Mouse (Mus musculus) forebrain, embryonic 16.5 days (tissue): ENCODE data around the gene Itpk1. TPM values are rescaled to one million over a fixed set of nuclear protein-coding genes. Genes with fewer than 3 reads are reported as not detected.
A peak's percentile ranks its signal among the peaks of the same experiment; 100 is the strongest.

Source experiments
- ATAC-seq: fragments of 200-750 bp; cut with Nextera tagmentation; 2 replicates; pipeline ENCODE4 v1.8.0; 2017; ENCODE audit warnings: mild to moderate bottlenecking, moderate library complexity
- H3K27ac ChIP-seq: fragments of 300-500 bp; sonication (generic); 2 replicates; pipeline ENCODE4 v1.5.1; 2014; ENCODE audit warnings: low read length, control low read depth
- H3K27me3 ChIP-seq: fragments of 300-500 bp; sonication (generic); replicated peaks from 2 replicates; pipeline ENCODE4 v1.6.1; 2014; ENCODE audit warnings: low read length; ENCODE audit not compliant: control insufficient read depth, insufficient read depth
- H3K36me3 ChIP-seq: fragments of 300-500 bp; sonication (generic); 2 replicates; pipeline ENCODE4 v1.6.1; 2014; ENCODE audit not compliant: control insufficient read depth, insufficient read depth
- H3K4me1 ChIP-seq: fragments of 300-500 bp; sonication (generic); replicated peaks from 2 replicates; pipeline ENCODE4 v1.6.1; 2014; ENCODE audit warnings: low read length; ENCODE audit not compliant: control insufficient read depth, insufficient read depth
- H3K4me2 ChIP-seq: fragments of 300-500 bp; sonication (generic); 2 replicates; pipeline ENCODE4 v1.6.1; 2014; ENCODE audit warnings: mild to moderate bottlenecking, low read length, control low read depth
- H3K4me3 ChIP-seq: fragments of 300-500 bp; sonication (generic); replicated peaks from 2 replicates; pipeline ENCODE4 v1.5.1; 2014; ENCODE audit warnings: mild to moderate bottlenecking, low read length, control low read depth
- H3K9ac ChIP-seq: fragments of 300-500 bp; sonication (generic); replicated peaks from 2 replicates; pipeline ENCODE4 v1.6.1; 2014; ENCODE audit warnings: low read depth, low read length, control low read depth
- H3K9me3 ChIP-seq: fragments of 300-500 bp; sonication (generic); 2 replicates; pipeline ENCODE4 v1.6.1; 2016; ENCODE audit warnings: low read length; ENCODE audit not compliant: control insufficient read depth
- WGBS: fragments of 180-500 bp; shearing (Covaris S2); extraction: QIAGEN DNeasy Blood & Tissue Kit; methylation state at CpG from one replicate; pipeline ENCODE4 v1.1.7; 2014; 5-methylcytosine and 5-hydroxymethylcytosine counted together
- polyA plus RNA-seq: library from polyadenylated mRNA; unstranded; fragments of >200 nt; fragmentation: Nextera tagmentation; extraction: Ambion mirVana; gene quantifications from 2 replicates; pipeline ENCODE4 v1.2.1, GENCODE M21; 2015

Gene Itpk1
- polyA plus RNA-seq, 1 experiment from 2014 or later = 68.7 TPM

DNA sequence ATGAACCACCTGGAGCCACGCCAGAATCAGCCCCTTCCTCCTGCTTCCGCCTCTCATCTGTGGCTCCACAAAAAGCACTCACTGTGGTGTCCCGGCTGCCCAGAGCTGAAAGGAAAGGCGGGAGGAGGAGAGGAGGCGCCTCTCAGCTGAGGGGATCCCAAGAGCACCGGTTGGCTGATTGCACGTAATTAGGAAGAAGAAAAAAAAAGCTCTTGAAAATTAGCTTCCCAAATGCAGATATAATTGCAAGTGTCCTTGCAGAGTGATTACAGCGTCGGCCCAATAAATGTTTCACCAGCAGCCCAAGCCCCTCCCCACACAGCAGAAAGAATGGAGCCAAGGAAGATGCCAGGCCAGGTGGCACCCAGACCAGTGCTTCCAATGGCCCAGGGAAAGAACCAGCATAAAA, 19.2 kb downstream of the Itpk1 start:
- Histone ChIP-seq H3K4me2 (peak overlapping the region; percentile 16; the same call in 1 of the 2 replicates), H3K9me3 (no peaks in the 10 kb centered on the region), H3K36me3 (no peaks in the 10 kb centered on the region), H3K27me3 (no peaks in the 10 kb centered on the region), H3K27ac (peak overlapping the region; percentile 63), H3K4me3 (no peak overlapping the region), H3K4me1 (peaks cover 42% of the 10 kb centered on the region), H3K9ac (peak overlapping the region; percentile 36; the same call in 1 of the 2 replicates)
- peak; percentile 64 for ATAC-seq
- WGBS = 7% methylated on average over 9 of the region's 9 CpGs

- Histone ChIP-seq H3K4me1 (peaks cover 48% of the 10 kb centered on the region), H3K27ac (peak overlapping the region; percentile 62), H3K36me3 (no peaks in the 10 kb centered on the region), H3K9ac (peak overlapping the region; percentile 36; the same call in 1 of the 2 replicates), H3K27me3 (no peaks in the 10 kb centered on the region), H3K4me2 (peak overlapping the region; percentile 16; the same call in 1 of the 2 replicates), H3K4me3 (no peak overlapping the region), H3K9me3 (no peaks in the 10 kb centered on the region)
- 71% methylated on average over 3 of the region's 3 CpGs for WGBS
- ATAC-seq = no peak
Measured at GRCm38 (mm10) chr12:102684720-102685386, 19.9 kb downstream of the Itpk1 start.

GRCm38 (mm10) chr12:102683979-102684378, 20.8 kb downstream of the Itpk1 start:
- Histone ChIP-seq H3K27me3 (no peaks in the 10 kb centered on the region), H3K9me3 (no peaks in the 10 kb centered on the region), H3K9ac (no peak overlapping the region), H3K4me1 (peaks cover 56% of the 10 kb centered on the region), H3K36me3 (no peaks in the 10 kb centered on the region), H3K4me3 (no peak overlapping the region), H3K27ac (peak overlapping the region; percentile 26; the same call in 1 of the 2 replicates), H3K4me2 (no peak overlapping the region)
- WGBS = 30% methylated on average over 5 of the region's 5 CpGs
- peak; percentile 56 for ATAC-seq

DNA sequence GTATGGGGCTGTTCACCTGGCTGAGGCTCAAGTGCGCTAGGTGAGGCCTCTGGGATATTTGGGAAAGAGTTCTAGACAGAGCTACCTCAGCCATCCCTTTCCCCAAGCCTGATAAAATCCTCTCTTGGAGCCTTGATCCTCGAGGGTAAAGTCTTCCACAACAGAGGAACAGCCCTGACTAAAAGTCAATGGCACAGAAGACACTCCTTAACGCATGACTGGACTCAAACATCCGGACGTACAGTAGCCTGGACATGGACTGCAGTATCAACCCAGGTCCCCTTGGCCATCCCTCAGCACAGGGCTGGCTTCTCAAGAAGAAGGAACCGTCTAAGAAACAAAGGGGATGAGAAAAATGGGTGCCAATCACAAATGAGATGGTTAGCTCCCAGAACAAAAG, 21.3 kb downstream of the Itpk1 start:
- Histone ChIP-seq H3K4me3 (no peak overlapping the region), H3K9me3 (no peaks in the 10 kb centered on the region), H3K27ac (peak overlapping the region; percentile 34; the same call in 1 of the 2 replicates), H3K27me3 (no peaks in the 10 kb centered on the region), H3K9ac (no peak overlapping the region), H3K36me3 (no peaks in the 10 kb centered on the region), H3K4me2 (no peak overlapping the region), H3K4me1 (peaks cover 62% of the 10 kb centered on the region)
- WGBS = 60% methylated on average over 6 of the region's 6 CpGs
- ATAC-seq = no peak

DNA sequence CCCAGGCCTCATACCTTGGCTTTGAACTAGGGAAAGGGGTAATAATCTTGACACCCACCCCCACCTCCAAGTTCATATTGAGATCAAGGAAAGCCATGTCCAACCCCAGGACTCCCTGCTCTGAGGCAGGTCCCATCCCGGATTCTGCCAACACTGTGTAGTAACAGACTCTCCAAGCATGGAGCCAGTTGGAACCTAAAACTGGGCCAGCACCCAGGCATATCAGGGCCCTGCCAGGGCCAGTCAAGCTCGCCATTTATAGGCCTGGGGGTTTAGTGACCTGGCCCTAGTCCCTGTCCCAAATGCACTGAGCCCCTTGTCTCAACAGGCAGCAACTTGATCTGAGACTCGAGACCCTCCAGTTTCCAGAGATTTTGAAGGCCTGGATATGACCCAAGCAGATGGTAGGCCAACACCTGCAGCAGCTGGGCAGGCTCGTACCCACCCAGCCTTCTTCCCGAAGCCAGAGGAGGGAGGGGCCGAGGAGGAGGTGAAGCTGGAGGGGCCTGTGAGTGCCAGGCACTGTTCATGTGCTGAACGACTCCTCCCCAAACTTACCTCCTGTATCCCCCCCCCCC, 21.9 kb downstream of the Itpk1 start:
- H3K4me1 ChIP-seq = peaks cover 63% of the 10 kb centered on the region

GRCm38 (mm10) chr12:102682085-102682484, 22.6 kb downstream of the Itpk1 start:
- Histone ChIP-seq H3K9ac (no peak overlapping the region), H3K27me3 (no peaks in the 10 kb centered on the region), H3K9me3 (no peaks in the 10 kb centered on the region), H3K27ac (no peak overlapping the region), H3K4me1 (peaks cover 65% of the 10 kb centered on the region), H3K36me3 (no peaks in the 10 kb centered on the region), H3K4me3 (no peak overlapping the region), H3K4me2 (no peak overlapping the region)
- WGBS = 90% methylated on average over 5 of the region's 5 CpGs
- ATAC-seq = no peak

More for the DNA sequence above, 21.9 kb downstream of the Itpk1 start:
- Histone ChIP-seq H3K27me3 (no peaks in the 10 kb centered on the region), H3K4me2 (no peak overlapping the region), H3K36me3 (no peaks in the 10 kb centered on the region), H3K4me3 (no peak overlapping the region), H3K27ac (no peak overlapping the region), H3K9ac (no peak overlapping the region), H3K9me3 (no peaks in the 10 kb centered on the region)
- ATAC-seq = no peak
- WGBS = 74% methylated on average over 7 of the region's 7 CpGs

GRCm38 (mm10) chr12:102681590-102681989, 23.1 kb downstream of the Itpk1 start:
- 82% methylated on average over 7 of the region's 7 CpGs for WGBS
- Histone ChIP-seq H3K4me2 (no peak overlapping the region), H3K9me3 (no peaks in the 10 kb centered on the region), H3K27me3 (no peaks in the 10 kb centered on the region), H3K27ac (no peak overlapping the region), H3K9ac (no peak overlapping the region), H3K4me3 (no peak overlapping the region), H3K4me1 (peaks cover 66% of the 10 kb centered on the region), H3K36me3 (no peaks in the 10 kb centered on the region)
- no peak for ATAC-seq

- no peak overlapping the region for H3K4me3 ChIP-seq
- 25% methylated on average over 6 of the region's 6 CpGs for WGBS
- ATAC-seq = no peak
- H3K9me3 ChIP-seq = no peaks in the 10 kb centered on the region
- H3K36me3 ChIP-seq = no peaks in the 10 kb centered on the region
- H3K27ac ChIP-seq = no peak overlapping the region
- no peak overlapping the region for H3K9ac ChIP-seq
- H3K27me3 ChIP-seq = no peaks in the 10 kb centered on the region
- H3K4me2 ChIP-seq = no peak overlapping the region
- H3K4me1 ChIP-seq = peaks cover 42% of the 10 kb centered on the region
Measured at GRCm38 (mm10) chr12:102678820-102679219, 25.9 kb downstream of the Itpk1 start.

DNA sequence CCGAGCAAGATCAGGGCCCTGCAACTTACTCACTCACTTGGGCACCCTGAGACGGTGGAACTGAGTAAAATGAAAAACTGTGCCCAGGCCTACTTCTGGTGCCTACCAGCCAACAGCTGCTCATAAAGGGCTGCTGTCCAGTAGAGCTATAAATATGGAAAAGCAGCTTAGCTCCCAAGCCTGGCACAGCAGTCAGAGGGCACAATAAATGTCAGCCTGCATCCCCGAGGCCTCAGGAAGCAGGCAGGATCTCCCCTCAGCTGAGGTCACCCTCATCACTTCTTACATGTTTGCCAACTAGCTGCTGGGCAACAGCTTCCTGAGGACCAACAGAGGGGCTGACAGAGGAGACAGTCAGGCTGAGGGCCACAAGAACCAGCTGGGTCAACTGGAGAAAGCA, 27.6 kb downstream of the Itpk1 start:
- no peak for ATAC-seq

More for the DNA sequence above, 27.6 kb downstream of the Itpk1 start:
- no peaks in the 10 kb centered on the region for H3K27me3 ChIP-seq
- H3K4me1 ChIP-seq = peaks cover 31% of the 10 kb centered on the region
- no peak overlapping the region for H3K9ac ChIP-seq
- WGBS = 74% methylated on average over 3 of the region's 3 CpGs
- H3K4me3 ChIP-seq = no peak overlapping the region
- H3K9me3 ChIP-seq = no peaks in the 10 kb centered on the region
- no peaks in the 10 kb centered on the region for H3K36me3 ChIP-seq
- H3K4me2 ChIP-seq = no peak overlapping the region
- no peak overlapping the region for H3K27ac ChIP-seq
